Comparison of ENCODE assay signal across 9 mouse cellular contexts in the genomic region with DNA sequence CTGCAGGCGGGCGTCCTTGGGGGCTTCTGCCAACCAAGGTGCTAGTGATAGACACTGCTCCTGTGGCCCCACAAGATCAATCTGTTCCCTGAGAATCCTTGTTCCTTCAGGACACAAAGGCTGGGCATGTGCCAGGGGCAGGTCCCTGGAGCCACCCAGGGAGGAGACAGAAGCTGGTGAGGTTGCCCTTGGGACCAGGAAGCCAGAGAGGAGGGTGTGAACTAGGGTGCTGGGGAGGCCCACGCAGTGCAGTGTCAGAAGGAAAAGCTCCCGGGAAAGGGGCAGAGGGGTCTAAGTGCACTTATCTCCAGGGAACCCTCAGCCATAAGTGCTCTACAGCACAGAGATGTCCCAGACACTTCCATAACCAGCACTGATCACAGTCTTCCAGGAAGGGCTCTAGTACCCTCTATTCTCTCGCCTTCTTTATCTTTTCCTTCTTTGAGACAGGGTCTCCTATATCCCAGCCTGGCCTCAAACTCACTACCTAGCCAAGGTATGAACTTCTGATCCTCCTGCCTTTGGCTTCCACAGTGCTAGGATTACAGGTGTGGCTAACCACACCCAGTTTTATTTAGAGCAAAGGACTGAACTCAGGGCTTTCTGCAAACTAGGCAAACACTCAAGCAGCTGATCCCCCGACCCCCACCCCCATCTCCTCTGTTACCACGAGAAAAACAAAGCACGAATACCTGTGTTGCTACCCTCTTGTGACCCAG.
DNase-seq lines count a peak whose midpoint lies in the region; ATAC-seq and TF ChIP-seq lines count a peak whose summit lies in the region.
"Had no signal": no experiment of that assay in that cellular context is flagged by ENCODE, and none has a peak within 500 bp of the region (broad histone marks: within the 10 kb centered on the region; RNA-seq: fewer than 3 reads in every experiment).

No protein-coding gene starts in this region.

- peaks cover 54% of the 10 kb centered on the region for H3K36me3 ChIP-seq in kidney, embryonic 15.5 days
- H3K36me3 ChIP-seq in embryonic facial prominence, embryonic 10.5 days (replicated peaks) = peaks cover 45% of the 10 kb centered on the region
- H3K36me3 ChIP-seq in hindbrain, embryonic 14.5 days (replicated peaks; ENCODE audit: control insufficient read depth, insufficient read depth) = peaks cover 35% of the 10 kb centered on the region
- H3K36me3 ChIP-seq in midbrain, postnatal 0 days (ENCODE audit: insufficient read depth, low read length) = peaks cover 22% of the 10 kb centered on the region

- ATAC-seq in kidney, embryonic 15.5 days (replicated peaks; ENCODE audit: low FRiP score) = peak; percentile 10; the same call in 1 of the 2 replicates
- ATAC-seq in hindbrain, embryonic 14.5 days (ENCODE audit: low FRiP score) = no peak
- no peak for ATAC-seq in midbrain, postnatal 0 days (ENCODE audit: low FRiP score)
- ATAC-seq in erythroid progenitor cell, adult 5-6 weeks (replicated peaks; ENCODE audit: low FRiP score, poor library complexity, severe bottlenecking) = no peak
- ATAC-seq in inflammation-experienced regulatory T-cells, adult 6 months = no peak

- WGBS in kidney, embryonic 15.5 days = 68% methylated on average over 8 of the region's 8 CpGs
- 73% methylated on average over 8 of the region's 8 CpGs for WGBS in embryonic facial prominence, embryonic 10.5 days
- 75% methylated on average over 8 of the region's 8 CpGs for WGBS in hindbrain, embryonic 14.5 days
- WGBS in midbrain, postnatal 0 days = 80% methylated on average over 8 of the region's 8 CpGs

- H3K4me2 ChIP-seq in kidney, embryonic 15.5 days = no peak overlapping the region
- H3K4me2 ChIP-seq in hindbrain, embryonic 14.5 days (replicated peaks) = no peak overlapping the region
- no peak overlapping the region for H3K4me2 ChIP-seq in midbrain, postnatal 0 days (ENCODE audit: low read depth, low read length, poor library complexity, severe bottlenecking)

- H3K27ac ChIP-seq in kidney, embryonic 15.5 days = peak overlapping the region; percentile 57
- peak overlapping the region; percentile 41 for H3K27ac ChIP-seq in embryonic facial prominence, embryonic 10.5 days (replicated peaks)
- H3K27ac ChIP-seq in hindbrain, embryonic 14.5 days = peak overlapping the region; percentile 75
- no peak overlapping the region for H3K27ac ChIP-seq in midbrain, postnatal 0 days (ENCODE audit: low read depth, low read length)

- H3K27me3 ChIP-seq in kidney, embryonic 15.5 days = no peaks in the 10 kb centered on the region
- no peaks in the 10 kb centered on the region for H3K27me3 ChIP-seq in embryonic facial prominence, embryonic 10.5 days (replicated peaks; ENCODE audit: low read depth, poor library complexity, severe bottlenecking)
- H3K27me3 ChIP-seq in hindbrain, embryonic 14.5 days (ENCODE audit: control insufficient read depth, insufficient read depth, low read length) = no peaks in the 10 kb centered on the region
- H3K27me3 ChIP-seq in midbrain, postnatal 0 days (ENCODE audit: insufficient read depth, low read length) = no peaks in the 10 kb centered on the region

- no peak for DNase-seq in kidney, adult 11 months
- DNase-seq in embryonic facial prominence, embryonic 10.5 days (ENCODE audit: low spot score) = no peak
- no peak for DNase-seq in hindbrain, embryonic 14.5 days (ENCODE audit: low spot score)
- DNase-seq in midbrain, postnatal 0 days (ENCODE audit: low spot score) = no peak
- DNase-seq in thymus, postnatal 36 days = no peak
- DNase-seq: cerebellum, postnatal 14 days had no signal

- no peak overlapping the region for H3K9ac ChIP-seq in kidney, embryonic 15.5 days
- H3K9ac ChIP-seq in hindbrain, embryonic 14.5 days = no peak overlapping the region
- 0 out of 2 replicates have a peak overlapping the region, but pooled peaks have one; percentile 1 for H3K9ac ChIP-seq in midbrain, postnatal 0 days (replicated peaks; ENCODE audit: low read length, poor library complexity, severe bottlenecking)

- H3K9me3 ChIP-seq in kidney, embryonic 15.5 days (replicated peaks) = no peaks in the 10 kb centered on the region
- no peaks in the 10 kb centered on the region for H3K9me3 ChIP-seq in embryonic facial prominence, embryonic 10.5 days
- H3K9me3 ChIP-seq in hindbrain, embryonic 14.5 days (ENCODE audit: control insufficient read depth, low read length) = no peaks in the 10 kb centered on the region
- H3K9me3 ChIP-seq in midbrain, postnatal 0 days (ENCODE audit: low read length) = no peaks in the 10 kb centered on the region

- peaks cover 40% of the 10 kb centered on the region for H3K4me1 ChIP-seq in kidney, embryonic 15.5 days
- peaks cover 36% of the 10 kb centered on the region for H3K4me1 ChIP-seq in embryonic facial prominence, embryonic 10.5 days
- peaks cover 34% of the 10 kb centered on the region for H3K4me1 ChIP-seq in hindbrain, embryonic 14.5 days (replicated peaks; ENCODE audit: control insufficient read depth, insufficient read depth, low read length)
- H3K4me1 ChIP-seq in midbrain, postnatal 0 days (ENCODE audit: insufficient read depth, low read length) = peaks cover 18% of the 10 kb centered on the region

- no peak for TF ChIP-seq CTCF in midbrain, postnatal 0 days (IDR thresholded peaks at IDR 0.05)

- H3K4me3 ChIP-seq in kidney, embryonic 15.5 days (replicated peaks) = no peak overlapping the region
- no peak overlapping the region for H3K4me3 ChIP-seq in embryonic facial prominence, embryonic 10.5 days
- no peak overlapping the region for H3K4me3 ChIP-seq in hindbrain, embryonic 14.5 days (replicated peaks; ENCODE audit: low read length)
- H3K4me3 ChIP-seq in midbrain, postnatal 0 days (ENCODE audit: low read depth, low read length) = no peak overlapping the region
